Mouse (Mus musculus): ENCODE measurements at regions not wholly inside any gene's neighbourhood (a gene's known extent, or its start where the extent isn't known, plus 50 kb on each side); places are given as distances from the start of the nearest gene placed in this dataset.
A peak's percentile ranks its signal among the peaks of the same experiment; 100 is the strongest.

DNA sequence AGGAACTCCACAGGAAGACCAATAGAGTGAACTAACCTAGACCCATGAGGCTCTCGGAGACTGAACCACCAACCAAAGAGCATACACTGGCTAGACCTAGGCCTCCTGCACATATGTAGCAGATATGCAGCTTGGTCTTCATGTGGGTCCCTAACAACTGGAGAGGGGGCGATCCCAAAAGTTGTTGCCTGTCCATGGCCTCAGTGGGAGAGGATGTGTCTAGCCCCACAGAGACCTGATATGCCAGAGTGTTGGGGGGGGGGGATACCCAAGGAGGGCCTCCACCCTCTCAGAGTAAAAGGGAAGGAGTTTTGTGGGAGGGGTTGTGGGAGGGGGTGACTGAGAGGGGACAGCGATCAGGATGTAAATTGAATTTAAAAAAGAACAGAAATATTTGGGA lies 108.9 kb upstream of the Pmfbp1 start:
- H3K27me3 ChIP-seq (ENCODE audit: control insufficient read depth, insufficient read depth, low read length), result no peaks in the 10 kb centered on the region
- WGBS, result 97% methylated on average over 3 of the region's 3 CpGs
- no peak overlapping the region for H3K4me3 ChIP-seq (ENCODE audit: low read depth, low read length)
- no peak overlapping the region for H3K9ac ChIP-seq (replicated peaks; ENCODE audit: low read depth, low read length)
- ATAC-seq (ENCODE audit: low read depth), result no peak
- no peak overlapping the region for H3K4me2 ChIP-seq (ENCODE audit: low read depth, low read length)
- H3K4me1 ChIP-seq (ENCODE audit: control insufficient read depth, insufficient read depth, low read length), result no peaks in the 10 kb centered on the region
- H3K9me3 ChIP-seq (ENCODE audit: control insufficient read depth, low read length), result no peaks in the 10 kb centered on the region
- H3K27ac ChIP-seq (ENCODE audit: low read depth, low read length), result no peak overlapping the region
- no peaks in the 10 kb centered on the region for H3K36me3 ChIP-seq (ENCODE audit: control insufficient read depth, insufficient read depth, low read length)

DNA sequence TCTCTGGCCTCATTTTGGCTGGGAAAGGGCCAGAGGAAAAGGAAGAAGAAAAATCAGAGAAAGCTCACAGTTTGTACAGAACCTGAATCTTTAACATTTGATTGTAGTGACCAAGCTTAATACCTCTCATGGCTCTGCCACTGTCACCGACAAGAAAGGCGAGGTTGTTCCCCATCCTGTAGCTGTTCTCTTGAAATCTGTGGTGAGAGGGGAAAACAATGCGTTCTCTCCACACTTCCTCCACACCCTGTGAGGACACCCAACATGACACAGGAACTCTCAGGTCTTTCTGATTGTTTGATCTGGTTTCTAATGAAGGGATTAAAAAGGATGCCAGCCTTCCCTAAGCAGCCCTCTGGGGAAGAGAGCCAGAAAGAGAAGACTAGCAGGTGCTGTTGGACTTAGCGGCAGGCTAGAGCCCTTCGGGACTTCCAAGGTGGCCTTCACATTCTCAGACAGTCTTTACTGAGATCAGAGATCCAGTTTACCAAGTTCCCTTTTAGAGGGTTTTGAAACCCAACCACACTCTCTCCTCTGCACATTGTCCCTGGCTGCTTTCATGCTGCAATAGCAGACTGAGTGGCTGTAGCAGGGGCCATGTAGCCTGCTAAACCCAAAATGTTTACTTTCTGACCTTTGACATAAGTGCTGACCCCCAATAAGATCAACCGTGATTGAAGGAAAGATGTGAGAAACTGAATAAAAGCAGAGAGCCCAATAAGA lies 98.5 kb upstream of the Pmfbp1 start:
- WGBS, result 78% methylated on average over 6 of the region's 6 CpGs
- ATAC-seq (ENCODE audit: low read depth), result no peak
- no peaks in the 10 kb centered on the region for H3K4me1 ChIP-seq (ENCODE audit: control insufficient read depth, insufficient read depth, low read length)
- no peaks in the 10 kb centered on the region for H3K27me3 ChIP-seq (ENCODE audit: control insufficient read depth, insufficient read depth, low read length)
- no peak overlapping the region for H3K4me3 ChIP-seq (ENCODE audit: low read depth, low read length)
- H3K36me3 ChIP-seq (ENCODE audit: control insufficient read depth, insufficient read depth, low read length), result no peaks in the 10 kb centered on the region
- no peak overlapping the region for H3K9ac ChIP-seq (replicated peaks; ENCODE audit: low read depth, low read length)
- H3K27ac ChIP-seq (ENCODE audit: low read depth, low read length), result no peak overlapping the region
- H3K4me2 ChIP-seq (ENCODE audit: low read depth, low read length), result no peak overlapping the region
- H3K9me3 ChIP-seq (ENCODE audit: control insufficient read depth, low read length), result no peaks in the 10 kb centered on the region

DNA sequence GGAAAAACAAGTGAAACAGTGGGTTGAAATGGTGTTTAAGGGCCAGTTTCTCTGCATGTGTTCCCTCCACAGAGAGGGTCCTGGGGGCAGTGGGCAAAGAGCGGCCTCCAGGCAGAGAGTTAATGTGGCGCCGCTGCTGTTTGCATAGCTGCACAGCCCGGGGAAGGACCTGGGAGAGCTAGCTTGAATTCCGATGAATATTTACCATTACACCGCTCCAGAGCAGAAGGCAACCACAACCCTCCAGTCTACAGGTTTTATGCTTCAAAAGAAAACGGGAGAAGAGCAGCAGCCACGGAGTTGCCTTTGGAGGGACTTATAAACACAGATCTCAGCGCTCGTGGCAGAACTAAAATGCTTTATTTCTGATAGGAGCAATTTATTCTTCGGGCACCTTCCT lies 94.2 kb upstream of the Pmfbp1 start:
- H3K4me3 ChIP-seq (ENCODE audit: low read depth, low read length), result no peak overlapping the region
- H3K36me3 ChIP-seq (ENCODE audit: control insufficient read depth, insufficient read depth, low read length), result no peaks in the 10 kb centered on the region
- ATAC-seq (ENCODE audit: low read depth), result no peak
- H3K27ac ChIP-seq (ENCODE audit: low read depth, low read length), result no peak overlapping the region
- WGBS, result 58% methylated on average over 11 of the region's 11 CpGs
- H3K9ac ChIP-seq (replicated peaks; ENCODE audit: low read depth, low read length), result no peak overlapping the region
- no peaks in the 10 kb centered on the region for H3K9me3 ChIP-seq (ENCODE audit: control insufficient read depth, low read length)
- no peaks in the 10 kb centered on the region for H3K4me1 ChIP-seq (ENCODE audit: control insufficient read depth, insufficient read depth, low read length)
- H3K4me2 ChIP-seq (ENCODE audit: low read depth, low read length), result no peak overlapping the region
- H3K27me3 ChIP-seq (ENCODE audit: control insufficient read depth, insufficient read depth, low read length), result no peaks in the 10 kb centered on the region

DNA sequence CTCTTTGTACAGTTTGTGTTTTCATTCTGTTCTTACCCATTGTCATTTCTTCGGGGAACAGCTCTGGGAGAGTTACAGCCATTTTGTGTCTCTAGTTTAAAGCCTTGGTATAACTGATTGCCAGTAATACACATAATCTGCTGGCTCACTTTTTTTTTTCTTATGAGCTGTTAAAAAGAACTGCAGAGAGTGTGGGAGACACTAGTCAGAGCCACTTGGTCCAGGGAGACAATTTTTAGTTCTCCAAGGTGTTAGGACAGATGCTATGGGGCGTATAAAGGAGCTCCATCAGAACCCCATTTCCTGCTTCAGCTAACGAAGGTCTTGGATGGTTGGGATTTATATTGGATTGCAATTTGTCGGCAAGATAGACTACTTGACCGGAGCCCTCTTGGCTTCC lies 93.6 kb upstream of the Pmfbp1 start:
- Histone ChIP-seq H3K4me3 (ENCODE audit: low read depth, low read length) (no peak overlapping the region), H3K36me3 (ENCODE audit: control insufficient read depth, insufficient read depth, low read length) (no peaks in the 10 kb centered on the region), H3K27me3 (ENCODE audit: control insufficient read depth, insufficient read depth, low read length) (no peaks in the 10 kb centered on the region), H3K9me3 (ENCODE audit: control insufficient read depth, low read length) (no peaks in the 10 kb centered on the region), H3K4me1 (ENCODE audit: control insufficient read depth, insufficient read depth, low read length) (no peaks in the 10 kb centered on the region), H3K4me2 (ENCODE audit: low read depth, low read length) (no peak overlapping the region), H3K9ac (replicated peaks; ENCODE audit: low read depth, low read length) (no peak overlapping the region), H3K27ac (ENCODE audit: low read depth, low read length) (no peak overlapping the region)
- 87% methylated on average over 5 of the region's 5 CpGs for WGBS
- no peak for ATAC-seq (ENCODE audit: low read depth)

DNA sequence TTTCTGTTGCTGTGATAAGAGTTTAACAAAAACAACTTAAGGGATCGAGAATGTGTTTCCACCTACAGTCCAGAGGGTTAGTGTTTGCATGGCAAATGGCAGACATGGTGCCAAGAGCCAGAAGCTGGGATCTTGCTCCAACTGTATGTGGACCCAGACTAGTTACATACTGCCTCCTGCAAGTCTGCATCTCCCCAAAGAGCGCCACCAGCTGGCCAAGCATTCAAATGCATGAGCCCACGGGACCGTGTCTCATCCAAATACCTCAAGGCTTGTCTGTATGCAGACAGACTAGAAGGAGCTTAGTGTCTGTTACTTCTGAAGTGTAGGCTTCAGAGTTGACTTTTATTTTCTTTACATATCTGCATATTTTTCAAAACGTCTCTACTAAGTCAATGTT lies 85.9 kb upstream of the Pmfbp1 start:
- no peak for ATAC-seq (ENCODE audit: low read depth)
- no peaks in the 10 kb centered on the region for H3K4me1 ChIP-seq (ENCODE audit: control insufficient read depth, insufficient read depth, low read length)
- H3K4me2 ChIP-seq (ENCODE audit: low read depth, low read length), result no peak overlapping the region
- H3K27me3 ChIP-seq (ENCODE audit: control insufficient read depth, insufficient read depth, low read length), result no peaks in the 10 kb centered on the region
- no peaks in the 10 kb centered on the region for H3K9me3 ChIP-seq (ENCODE audit: control insufficient read depth, low read length)
- 59% methylated on average over 5 of the region's 5 CpGs for WGBS
- no peak overlapping the region for H3K9ac ChIP-seq (replicated peaks; ENCODE audit: low read depth, low read length)
- H3K36me3 ChIP-seq (ENCODE audit: control insufficient read depth, insufficient read depth, low read length), result no peaks in the 10 kb centered on the region
- no peak overlapping the region for H3K27ac ChIP-seq (ENCODE audit: low read depth, low read length)
- no peak overlapping the region for H3K4me3 ChIP-seq (ENCODE audit: low read depth, low read length)

DNA sequence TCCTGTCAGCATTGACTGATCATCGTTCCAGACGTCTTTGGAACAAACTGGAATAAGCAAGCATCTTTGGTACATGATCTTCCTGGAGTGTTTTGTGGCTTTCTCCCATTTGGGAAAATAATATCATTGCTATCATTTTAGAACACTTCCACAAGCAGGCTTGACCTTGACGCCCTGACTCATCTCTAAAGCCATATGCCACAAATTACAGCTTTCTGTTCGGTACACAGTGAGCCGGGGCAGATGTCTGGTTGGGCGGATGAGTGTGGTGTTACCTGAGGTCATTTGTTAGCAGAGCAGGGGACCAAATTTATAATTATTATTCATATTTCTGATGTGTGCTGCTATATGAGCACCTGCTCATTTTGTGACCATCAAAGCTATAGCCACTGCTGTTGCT lies 83.3 kb upstream of the Pmfbp1 start:
- no peak overlapping the region for H3K27ac ChIP-seq (ENCODE audit: low read depth, low read length)
- H3K36me3 ChIP-seq (ENCODE audit: control insufficient read depth, insufficient read depth, low read length), result no peaks in the 10 kb centered on the region
- no peak for ATAC-seq (ENCODE audit: low read depth)
- peaks cover 2% of the 10 kb centered on the region for H3K4me1 ChIP-seq (ENCODE audit: control insufficient read depth, insufficient read depth, low read length)
- H3K4me3 ChIP-seq (ENCODE audit: low read depth, low read length), result no peak overlapping the region
- WGBS, result 84% methylated on average over 6 of the region's 6 CpGs
- H3K9me3 ChIP-seq (ENCODE audit: control insufficient read depth, low read length), result no peaks in the 10 kb centered on the region
- no peak overlapping the region for H3K9ac ChIP-seq (replicated peaks; ENCODE audit: low read depth, low read length)
- H3K4me2 ChIP-seq (ENCODE audit: low read depth, low read length), result no peak overlapping the region
- no peaks in the 10 kb centered on the region for H3K27me3 ChIP-seq (ENCODE audit: control insufficient read depth, insufficient read depth, low read length)

DNA sequence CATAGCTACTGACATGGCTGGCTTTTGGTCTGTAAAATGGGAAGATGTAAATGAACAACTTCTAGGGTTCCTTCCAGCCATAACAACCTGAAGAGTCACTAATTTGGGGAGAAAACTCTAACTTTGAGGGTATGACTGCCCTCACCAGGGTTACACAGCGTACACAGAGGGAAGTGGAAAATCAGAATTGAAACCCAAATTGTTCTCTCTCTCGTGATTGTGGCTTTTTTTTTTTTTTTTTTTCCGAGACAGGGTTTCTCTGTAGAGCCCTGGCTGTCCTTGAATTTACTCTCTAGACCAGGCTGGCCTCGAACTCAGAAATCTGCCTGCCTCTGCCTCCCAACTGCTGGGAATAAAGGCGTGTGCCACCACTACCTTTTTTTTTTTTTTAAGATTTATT lies 80.4 kb upstream of the Pmfbp1 start:
- Histone ChIP-seq H3K27ac (ENCODE audit: low read depth, low read length) (no peak overlapping the region), H3K4me1 (ENCODE audit: control insufficient read depth, insufficient read depth, low read length) (peaks cover 26% of the 10 kb centered on the region), H3K9ac (replicated peaks; ENCODE audit: low read depth, low read length) (no peak overlapping the region), H3K9me3 (ENCODE audit: control insufficient read depth, low read length) (no peaks in the 10 kb centered on the region), H3K36me3 (ENCODE audit: control insufficient read depth, insufficient read depth, low read length) (no peaks in the 10 kb centered on the region), H3K27me3 (ENCODE audit: control insufficient read depth, insufficient read depth, low read length) (no peaks in the 10 kb centered on the region), H3K4me2 (ENCODE audit: low read depth, low read length) (no peak overlapping the region), H3K4me3 (ENCODE audit: low read depth, low read length) (no peak overlapping the region)
- no peak for ATAC-seq (ENCODE audit: low read depth)
- 88% methylated on average over 5 of the region's 5 CpGs for WGBS

DNA sequence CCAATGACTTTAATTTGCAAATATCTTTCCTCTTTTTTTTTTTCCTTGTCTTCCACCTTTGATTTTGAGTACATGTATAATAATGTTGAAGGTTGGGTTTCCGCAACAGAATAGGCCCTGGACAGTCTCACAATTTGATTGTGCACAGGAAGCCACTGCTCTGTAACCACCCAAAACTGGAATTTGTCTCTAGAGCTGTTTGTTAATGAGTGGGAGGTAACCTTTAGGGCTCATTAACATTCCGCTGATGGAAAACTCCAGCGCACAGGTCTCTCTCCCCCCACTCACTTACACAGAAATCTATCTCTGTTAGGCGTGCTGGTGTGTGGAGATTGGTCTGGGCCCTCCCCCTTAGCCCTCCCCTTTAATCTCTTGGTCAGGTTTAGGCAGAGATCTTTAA lies 78.5 kb upstream of the Pmfbp1 start:
- no peak overlapping the region for H3K9ac ChIP-seq (replicated peaks; ENCODE audit: low read depth, low read length)
- H3K4me1 ChIP-seq (ENCODE audit: control insufficient read depth, insufficient read depth, low read length), result peaks cover 28% of the 10 kb centered on the region
- no peak for ATAC-seq (ENCODE audit: low read depth)
- WGBS, result 46% methylated on average over 4 of the region's 4 CpGs
- no peaks in the 10 kb centered on the region for H3K36me3 ChIP-seq (ENCODE audit: control insufficient read depth, insufficient read depth, low read length)
- no peaks in the 10 kb centered on the region for H3K9me3 ChIP-seq (ENCODE audit: control insufficient read depth, low read length)
- H3K27ac ChIP-seq (ENCODE audit: low read depth, low read length), result peak overlapping the region; percentile 70
- H3K4me2 ChIP-seq (ENCODE audit: low read depth, low read length), result no peak overlapping the region
- H3K27me3 ChIP-seq (ENCODE audit: control insufficient read depth, insufficient read depth, low read length), result no peaks in the 10 kb centered on the region
- H3K4me3 ChIP-seq (ENCODE audit: low read depth, low read length), result no peak overlapping the region

DNA sequence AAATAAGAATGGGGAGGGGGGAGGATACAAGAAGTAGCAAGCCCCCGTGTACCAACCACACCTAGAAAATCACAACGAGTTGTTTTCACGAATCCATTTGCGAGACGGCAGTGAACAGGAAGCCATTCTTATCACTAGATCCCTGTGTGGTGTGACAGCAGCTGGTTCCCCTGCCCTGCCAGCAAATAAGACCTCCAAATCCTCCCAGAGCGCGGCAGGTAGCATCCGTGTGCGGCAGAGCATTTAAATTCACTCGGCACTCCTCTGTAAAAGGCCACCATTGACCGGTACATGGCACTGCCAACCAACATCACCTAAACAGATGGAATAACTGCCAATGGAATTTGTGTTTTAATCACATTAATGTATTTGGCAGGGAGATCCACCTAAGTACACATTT lies 77.9 kb upstream of the Pmfbp1 start:
- 0 out of 2 replicates have a peak overlapping the region, but pooled peaks have one; percentile 32 for H3K9ac ChIP-seq (replicated peaks; ENCODE audit: low read depth, low read length)
- 47% methylated on average over 11 of the region's 11 CpGs for WGBS
- H3K4me2 ChIP-seq (ENCODE audit: low read depth, low read length), result no peak overlapping the region; the same call in 1 of the 2 replicates

More for the DNA sequence above, 77.9 kb upstream of the Pmfbp1 start:
- H3K9me3 ChIP-seq (ENCODE audit: control insufficient read depth, low read length), result no peaks in the 10 kb centered on the region
- H3K27ac ChIP-seq (ENCODE audit: low read depth, low read length), result peak overlapping the region; percentile 70
- no peak for ATAC-seq (ENCODE audit: low read depth)
- H3K27me3 ChIP-seq (ENCODE audit: control insufficient read depth, insufficient read depth, low read length), result no peaks in the 10 kb centered on the region
- H3K4me3 ChIP-seq (ENCODE audit: low read depth, low read length), result no peak overlapping the region
- H3K36me3 ChIP-seq (ENCODE audit: control insufficient read depth, insufficient read depth, low read length), result no peaks in the 10 kb centered on the region
- peaks cover 28% of the 10 kb centered on the region for H3K4me1 ChIP-seq (ENCODE audit: control insufficient read depth, insufficient read depth, low read length)

Data from neural tube, embryonic 14.5 days (tissue).